Mouse (Mus musculus): ENCODE results near the gene Krr1. TPM values are rescaled to one million over a fixed set of nuclear protein-coding genes. Genes with fewer than 3 reads are reported as not detected.
"Not testable (repeated sequence)": the region's sequence is repeated elsewhere in the genome, so short reads cannot be mapped to it uniquely, and the experiment has no call there.

Gene Krr1
- polyA plus RNA-seq, 1 experiment from 2014 or later, result 40.2 TPM

DNA sequence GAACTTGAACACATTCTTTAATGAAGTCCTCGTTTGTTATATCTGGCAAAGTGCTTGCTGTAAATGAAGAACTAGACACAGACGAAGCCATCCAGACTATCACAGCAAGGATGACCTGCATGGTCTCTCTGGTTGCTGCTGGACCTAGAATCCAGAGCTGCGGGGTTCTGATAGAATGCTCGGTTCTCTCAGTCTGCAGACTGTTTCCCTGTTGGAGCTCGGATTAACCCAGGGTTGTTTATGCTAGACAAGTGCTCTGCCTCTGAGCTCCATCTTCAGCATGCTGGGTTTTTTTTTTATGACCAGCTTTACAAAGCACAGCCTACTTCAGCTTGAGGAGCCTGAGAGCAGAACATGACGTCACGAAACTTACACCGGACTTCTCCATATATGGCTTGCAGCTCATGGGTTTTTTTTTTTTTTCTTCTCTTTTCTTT is 24.5 kb downstream of the Krr1 start:
- Histone ChIP-seq H3K36me3 (ENCODE audit: control insufficient read depth, insufficient read depth, low read length) (no peaks in the 10 kb centered on the region), H3K4me3 (replicated peaks; ENCODE audit: low read length) (peak overlapping the region; percentile 27), H3K9ac (ENCODE audit: low read length) (peak overlapping the region; percentile 37; the same call in 1 of the 2 replicates), H3K27me3 (ENCODE audit: control insufficient read depth, insufficient read depth, low read length) (no peaks in the 10 kb centered on the region), H3K27ac (ENCODE audit: low read length) (peak overlapping the region; percentile 78), H3K4me1 (ENCODE audit: control insufficient read depth, insufficient read depth, low read length) (0 out of 2 replicates have a peak, but pooled peaks cover 4% of the 10 kb centered on the region), H3K9me3 (replicated peaks; ENCODE audit: control insufficient read depth, low read length) (no peaks in the 10 kb centered on the region), H3K4me2 (ENCODE audit: low read depth, low read length) (peak overlapping the region; percentile 13; the same call in 1 of the 2 replicates)
- WGBS, result 47% methylated on average over 8 of the region's 8 CpGs
- no peak; the same call in 1 of the 2 replicates for ATAC-seq (ENCODE audit: insufficient read depth, low FRiP score)

DNA sequence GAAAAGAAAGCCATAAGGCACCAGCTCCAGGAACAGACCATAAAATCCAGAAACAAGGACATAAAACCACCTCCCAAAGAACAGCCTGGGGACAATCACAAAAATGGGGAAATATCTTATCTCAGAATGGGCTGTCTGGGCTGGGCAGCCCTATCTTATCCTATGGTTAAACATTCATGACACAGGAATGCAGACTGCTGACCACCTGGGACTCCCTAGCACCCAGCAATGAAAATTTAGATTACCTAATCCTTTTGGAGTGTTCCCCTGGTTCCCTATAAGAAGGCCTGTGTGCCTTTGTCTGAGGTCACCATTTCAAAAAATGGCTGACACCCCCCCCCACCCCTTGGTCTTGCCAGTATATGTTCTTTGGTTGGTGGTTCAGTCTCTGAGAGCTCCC is 25.2 kb downstream of the Krr1 start:
- Histone ChIP-seq H3K9me3 (replicated peaks; ENCODE audit: control insufficient read depth, low read length) (no peaks in the 10 kb centered on the region), H3K27ac (ENCODE audit: low read length) (0 out of 2 replicates have a peak overlapping the region, but pooled peaks have one; percentile 11), H3K27me3 (ENCODE audit: control insufficient read depth, insufficient read depth, low read length) (no peaks in the 10 kb centered on the region), H3K4me1 (ENCODE audit: control insufficient read depth, insufficient read depth, low read length) (0 out of 2 replicates have a peak, but pooled peaks cover 4% of the 10 kb centered on the region), H3K4me3 (replicated peaks; ENCODE audit: low read length) (no peak overlapping the region), H3K9ac (ENCODE audit: low read length) (no peak overlapping the region), H3K4me2 (ENCODE audit: low read depth, low read length) (no peak overlapping the region), H3K36me3 (ENCODE audit: control insufficient read depth, insufficient read depth, low read length) (no peaks in the 10 kb centered on the region)
- no peak; the same call in 1 of the 2 replicates for ATAC-seq (ENCODE audit: insufficient read depth, low FRiP score)

DNA sequence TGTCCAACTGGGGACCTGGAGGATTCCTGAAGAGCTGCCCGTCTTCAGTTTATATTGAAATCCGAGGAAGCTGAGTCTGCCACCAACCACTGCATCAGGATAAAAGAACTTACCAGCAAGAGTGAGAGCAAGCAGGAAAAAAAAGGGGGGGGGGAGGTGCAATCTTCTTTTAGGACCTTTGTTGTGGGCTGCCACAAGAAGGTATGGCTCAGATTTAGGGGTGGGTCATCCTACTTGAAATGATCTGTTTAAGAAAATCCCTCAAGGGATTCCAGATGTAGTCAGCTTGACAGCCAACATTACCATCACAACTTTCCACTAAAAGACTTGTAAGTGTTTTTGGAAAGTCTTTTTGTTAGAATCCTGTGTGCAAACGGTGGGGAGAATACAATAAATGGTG is 27.3 kb downstream of the Krr1 start:
- Histone ChIP-seq H3K27ac (ENCODE audit: low read length) (no peak overlapping the region), H3K4me2 (ENCODE audit: low read depth, low read length) (no peak overlapping the region), H3K9ac (ENCODE audit: low read length) (no peak overlapping the region), H3K4me3 (replicated peaks; ENCODE audit: low read length) (no peak overlapping the region), H3K36me3 (ENCODE audit: control insufficient read depth, insufficient read depth, low read length) (no peaks in the 10 kb centered on the region), H3K4me1 (ENCODE audit: control insufficient read depth, insufficient read depth, low read length) (0 out of 2 replicates have a peak, but pooled peaks cover 4% of the 10 kb centered on the region), H3K27me3 (ENCODE audit: control insufficient read depth, insufficient read depth, low read length) (no peaks in the 10 kb centered on the region), H3K9me3 (replicated peaks; ENCODE audit: control insufficient read depth, low read length) (no peaks in the 10 kb centered on the region)
- 44% methylated on average over 3 of the region's 3 CpGs for WGBS
- ATAC-seq (ENCODE audit: insufficient read depth, low FRiP score), result no peak

DNA sequence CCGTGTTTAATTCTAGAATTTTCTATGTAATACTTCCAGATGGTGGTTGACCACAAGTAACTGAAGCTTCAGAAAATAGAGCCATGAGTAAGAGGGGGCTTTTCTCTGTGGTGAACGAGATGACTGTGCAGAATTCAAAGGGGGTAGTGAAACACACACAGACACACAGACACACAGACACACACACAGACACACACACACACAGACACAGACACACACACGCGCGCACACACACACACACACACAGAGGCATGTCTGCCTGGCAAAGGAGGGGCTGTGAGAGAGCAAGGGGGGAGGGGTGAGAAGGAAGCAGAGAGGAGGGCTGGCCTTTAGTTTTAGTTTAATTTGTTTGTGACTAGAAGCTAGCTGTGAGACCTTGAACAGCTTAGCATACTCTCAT is 28.1 kb downstream of the Krr1 start:
- no peak overlapping the region for H3K9ac ChIP-seq (ENCODE audit: low read length)
- no peak for ATAC-seq (ENCODE audit: insufficient read depth, low FRiP score)
- WGBS, result 74% methylated on average over 5 of the region's 5 CpGs

DNA sequence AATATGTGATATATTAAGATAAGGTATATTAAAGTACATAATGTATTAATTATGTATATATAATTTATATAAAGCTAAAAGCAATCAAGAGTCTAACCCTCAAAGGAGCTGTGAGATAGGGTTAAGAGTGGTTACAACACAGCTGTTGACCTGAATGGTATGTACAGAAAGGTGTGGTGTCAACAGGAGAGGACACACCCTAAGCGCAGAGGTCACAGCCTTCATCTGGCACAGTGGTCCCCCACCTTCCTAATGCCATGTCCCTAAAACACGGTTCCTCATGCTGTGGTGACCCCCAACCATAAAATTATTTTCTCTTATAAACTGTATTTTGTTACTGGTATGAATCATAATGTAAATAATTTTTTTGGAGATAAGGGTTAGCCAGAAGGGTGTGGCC is 28.9 kb downstream of the Krr1 start:
- no peak overlapping the region for H3K9ac ChIP-seq (ENCODE audit: low read length)
- H3K4me2 ChIP-seq (ENCODE audit: low read depth, low read length), result no peak overlapping the region
- ATAC-seq (ENCODE audit: insufficient read depth, low FRiP score), result no peak
- 73% methylated on average over 2 of the region's 2 CpGs for WGBS
- no peak overlapping the region for H3K27ac ChIP-seq (ENCODE audit: low read length)
- no peaks in the 10 kb centered on the region for H3K36me3 ChIP-seq (ENCODE audit: control insufficient read depth, insufficient read depth, low read length)
- 0 out of 2 replicates have a peak, but pooled peaks cover 4% of the 10 kb centered on the region for H3K4me1 ChIP-seq (ENCODE audit: control insufficient read depth, insufficient read depth, low read length)
- H3K4me3 ChIP-seq (replicated peaks; ENCODE audit: low read length), result no peak overlapping the region
- no peaks in the 10 kb centered on the region for H3K27me3 ChIP-seq (ENCODE audit: control insufficient read depth, insufficient read depth, low read length)
- H3K9me3 ChIP-seq (replicated peaks; ENCODE audit: control insufficient read depth, low read length), result no peaks in the 10 kb centered on the region

More for the DNA sequence above, 28.1 kb downstream of the Krr1 start:
- Histone ChIP-seq H3K4me2 (ENCODE audit: low read depth, low read length) (no peak overlapping the region), H3K27ac (ENCODE audit: low read length) (no peak overlapping the region), H3K27me3 (ENCODE audit: control insufficient read depth, insufficient read depth, low read length) (no peaks in the 10 kb centered on the region), H3K4me3 (replicated peaks; ENCODE audit: low read length) (no peak overlapping the region), H3K9me3 (replicated peaks; ENCODE audit: control insufficient read depth, low read length) (no peaks in the 10 kb centered on the region), H3K4me1 (ENCODE audit: control insufficient read depth, insufficient read depth, low read length) (0 out of 2 replicates have a peak, but pooled peaks cover 4% of the 10 kb centered on the region), H3K36me3 (ENCODE audit: control insufficient read depth, insufficient read depth, low read length) (no peaks in the 10 kb centered on the region)

DNA sequence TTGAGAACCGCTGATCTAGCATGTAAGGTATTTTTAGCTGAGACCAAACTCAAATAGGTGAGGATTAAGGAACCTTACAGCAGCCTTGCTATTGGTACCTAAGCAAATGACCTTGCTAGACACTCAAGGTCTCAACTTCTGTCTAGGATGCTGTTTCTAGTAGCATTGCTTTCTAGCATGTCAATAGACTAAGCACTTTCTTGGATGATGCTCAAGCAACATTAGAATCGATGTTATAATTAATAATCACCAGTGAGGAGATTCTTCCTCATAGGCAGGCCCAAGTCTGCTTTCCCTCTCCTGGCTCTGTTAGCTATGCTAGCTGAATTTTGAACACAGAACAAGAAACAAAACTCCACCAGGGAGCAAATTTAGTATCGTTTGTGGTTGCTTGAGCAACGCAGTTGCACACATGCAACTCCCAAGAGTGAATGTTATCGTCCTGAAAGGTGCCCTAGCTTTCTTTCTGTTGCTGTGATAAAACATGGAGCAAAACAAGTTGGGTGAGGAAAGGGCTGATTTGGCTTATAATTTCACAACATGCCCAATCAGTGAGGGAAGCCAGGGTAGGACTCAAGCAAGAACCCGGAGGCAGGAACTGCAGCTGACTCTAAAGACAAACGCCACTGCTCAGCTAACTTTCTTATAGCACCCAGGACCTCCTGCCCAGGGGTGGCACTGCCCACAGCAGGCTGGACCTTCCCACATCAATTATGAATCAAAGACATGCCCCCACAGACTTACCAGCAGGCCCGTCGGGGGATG is 29.5 kb downstream of the Krr1 start:
- Histone ChIP-seq H3K27ac (ENCODE audit: low read length) (no peak overlapping the region), H3K27me3 (ENCODE audit: control insufficient read depth, insufficient read depth, low read length) (no peaks in the 10 kb centered on the region), H3K4me2 (ENCODE audit: low read depth, low read length) (no peak overlapping the region), H3K4me1 (ENCODE audit: control insufficient read depth, insufficient read depth, low read length) (0 out of 2 replicates have a peak, but pooled peaks cover 1% of the 10 kb centered on the region), H3K9ac (ENCODE audit: low read length) (no peak overlapping the region), H3K9me3 (replicated peaks; ENCODE audit: control insufficient read depth, low read length) (no peaks in the 10 kb centered on the region), H3K36me3 (ENCODE audit: control insufficient read depth, insufficient read depth, low read length) (no peaks in the 10 kb centered on the region), H3K4me3 (replicated peaks; ENCODE audit: low read length) (no peak overlapping the region)
- ATAC-seq (ENCODE audit: insufficient read depth, low FRiP score), result no peak
- WGBS, result 77% methylated on average over 9 of the region's 9 CpGs

DNA sequence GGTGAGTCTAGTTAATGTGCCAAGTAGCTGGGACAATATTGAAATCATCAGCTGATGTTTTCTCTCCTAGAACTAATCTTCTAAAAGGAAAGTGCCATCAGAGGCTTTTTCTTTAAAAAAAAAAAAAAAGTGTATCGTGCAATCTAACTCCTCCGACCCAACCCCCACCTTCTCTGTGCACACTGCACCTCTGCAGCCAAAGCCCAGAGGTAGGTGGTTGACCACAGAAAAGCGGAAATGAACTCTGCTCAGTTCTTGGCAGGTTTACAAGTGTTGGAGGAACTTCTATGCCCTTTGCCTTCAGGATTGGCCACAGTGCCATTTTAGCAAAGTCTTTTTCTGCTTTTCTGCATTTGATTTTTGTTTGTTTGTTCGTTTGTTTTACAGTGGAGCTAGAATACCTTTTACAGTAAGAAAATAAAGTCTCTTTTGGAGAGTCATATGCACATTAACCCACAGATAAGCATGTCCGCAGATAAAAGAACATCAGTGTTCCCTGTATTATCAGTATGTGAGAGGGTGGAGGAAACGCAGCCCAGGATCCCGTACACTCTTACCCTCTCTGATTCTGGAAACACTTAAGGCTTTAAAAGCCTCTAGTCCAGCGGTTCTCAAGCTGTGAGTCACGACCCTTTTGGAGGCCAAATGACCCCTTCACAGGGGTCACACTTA is 30.2 kb downstream of the Krr1 start, which contains the start of gene Glipr1:
Glipr1 (minus strand) TSS at position 88 of the 672 bp plus-strand sequence.
- no peak within 1 kb of the TSS for H3K4me2 ChIP-seq (ENCODE audit: low read depth, low read length)
- H3K9ac ChIP-seq (ENCODE audit: low read length), result no peak within 1 kb of the TSS
- H3K36me3 ChIP-seq (ENCODE audit: control insufficient read depth, insufficient read depth, low read length), result no peaks in the 10 kb centered on the region
- H3K4me3 ChIP-seq (replicated peaks; ENCODE audit: low read length), result no peak within 1 kb of the TSS
- no peaks in the 10 kb centered on the region for H3K4me1 ChIP-seq (ENCODE audit: control insufficient read depth, insufficient read depth, low read length)
- H3K27me3 ChIP-seq (ENCODE audit: control insufficient read depth, insufficient read depth, low read length), result no peaks in the 10 kb centered on the region
- H3K9me3 ChIP-seq (replicated peaks; ENCODE audit: control insufficient read depth, low read length), result no peaks in the 10 kb centered on the region
- no peak for ATAC-seq (ENCODE audit: insufficient read depth, low FRiP score)
- H3K27ac ChIP-seq (ENCODE audit: low read length), result no peak within 1 kb of the TSS
- WGBS, result 50% methylated on average over 9 of the region's 9 CpGs

DNA sequence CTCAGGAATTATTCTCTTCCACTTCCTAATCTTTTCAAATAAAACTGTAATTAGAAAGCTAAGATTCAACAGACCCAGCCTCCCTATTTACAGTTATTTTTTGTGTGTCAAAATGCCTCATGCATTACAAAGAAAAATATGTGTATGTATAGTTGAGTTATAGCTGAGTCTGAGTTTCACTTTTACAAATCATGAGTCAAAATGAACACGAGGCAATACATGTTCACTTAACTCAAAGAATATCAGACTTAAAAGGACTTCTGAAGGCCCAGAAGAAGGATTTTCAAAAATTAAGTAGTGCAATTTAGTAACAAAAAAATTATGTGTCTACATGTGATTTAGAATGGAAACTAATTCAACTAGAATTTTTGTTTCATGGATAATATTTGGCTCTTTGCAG is 37.0 kb downstream of the Krr1 start:
- H3K36me3 ChIP-seq (ENCODE audit: control insufficient read depth, insufficient read depth, low read length); ATAC-seq (ENCODE audit: insufficient read depth, low FRiP score); H3K27me3 ChIP-seq (ENCODE audit: control insufficient read depth, insufficient read depth, low read length); H3K27ac ChIP-seq (ENCODE audit: low read length); H3K4me2 ChIP-seq (ENCODE audit: low read depth, low read length); H3K4me1 ChIP-seq (ENCODE audit: control insufficient read depth, insufficient read depth, low read length); H3K4me3 ChIP-seq (replicated peaks; ENCODE audit: low read length); H3K9me3 ChIP-seq (replicated peaks; ENCODE audit: control insufficient read depth, low read length); H3K9ac ChIP-seq (ENCODE audit: low read length): not testable (repeated sequence)
- WGBS, result 72% methylated on average over 1 of the region's 1 CpGs

DNA sequence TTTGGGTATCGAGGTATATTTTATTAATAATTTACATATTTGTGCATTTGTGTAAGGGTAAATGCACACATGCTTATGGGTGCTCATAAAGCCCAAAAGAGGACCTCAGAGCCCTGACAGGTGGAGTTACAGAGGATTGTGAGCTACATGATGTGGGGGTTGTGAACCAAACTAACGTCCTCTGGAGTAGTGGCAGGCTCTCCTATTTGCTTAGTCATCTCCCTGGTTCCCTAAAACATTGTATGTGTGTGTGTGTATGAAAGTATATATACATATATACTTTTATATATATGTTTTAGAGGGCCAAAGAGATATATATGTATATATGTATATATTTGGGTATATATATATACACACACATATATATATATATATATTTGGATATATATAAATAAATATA is 51.1 kb downstream of the Krr1 start:
- no peaks in the 10 kb centered on the region for H3K4me1 ChIP-seq (ENCODE audit: control insufficient read depth, insufficient read depth, low read length)
- ATAC-seq (ENCODE audit: insufficient read depth, low FRiP score), result no peak
- no peak overlapping the region for H3K4me2 ChIP-seq (ENCODE audit: low read depth, low read length)
- no peaks in the 10 kb centered on the region for H3K36me3 ChIP-seq (ENCODE audit: control insufficient read depth, insufficient read depth, low read length)
- no peak overlapping the region for H3K27ac ChIP-seq (ENCODE audit: low read length)
- 71% methylated on average over 2 of the region's 2 CpGs for WGBS
- no peaks in the 10 kb centered on the region for H3K27me3 ChIP-seq (ENCODE audit: control insufficient read depth, insufficient read depth, low read length)
- no peak overlapping the region for H3K9ac ChIP-seq (ENCODE audit: low read length)
- H3K4me3 ChIP-seq (replicated peaks; ENCODE audit: low read length), result no peak overlapping the region
- H3K9me3 ChIP-seq (replicated peaks; ENCODE audit: control insufficient read depth, low read length), result no peaks in the 10 kb centered on the region

Measured in stomach, embryonic 16.5 days (tissue).